ENCODE assay signal across 8 mouse cellular contexts in the genomic region with DNA sequence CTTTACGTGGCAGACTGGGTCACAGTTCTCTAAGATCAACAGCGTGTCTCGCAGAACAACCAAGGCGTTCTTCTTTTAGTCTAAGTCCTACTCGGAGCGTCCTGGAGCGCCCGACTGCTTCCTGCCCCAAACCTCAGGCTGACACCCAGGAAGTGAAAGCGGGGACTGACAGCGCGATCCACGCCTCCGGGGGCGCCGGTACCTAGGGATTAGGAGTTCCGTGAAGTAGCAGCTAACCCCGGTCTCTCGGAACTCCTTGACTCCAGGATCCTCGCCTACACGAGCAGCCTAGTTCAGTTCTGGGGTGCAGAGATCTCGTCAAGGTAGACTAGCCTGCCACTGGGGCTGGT. TPM values are rescaled to one million over a fixed set of nuclear protein-coding genes. Genes with fewer than 3 reads are reported as not detected.
DNase-seq lines count a peak whose midpoint lies in the region; ATAC-seq and TF ChIP-seq lines count a peak whose summit lies in the region.

TSS of gene Nrp1 (plus strand) at position 199 of the 350 bp plus-strand sequence.

- 0 out of 2 replicates have a peak, but pooled peaks cover 2% of the 10 kb centered on the region for H3K4me1 ChIP-seq in embryonic fibroblast, embryonic 13.5 days (ENCODE audit: control insufficient read depth, insufficient read depth, low read length)
- peaks cover 3 to 13% of the 10 kb centered on the region in 2 experiments for H3K4me1 ChIP-seq in heart, embryonic 14.5 days (ENCODE audit: control insufficient read depth in 2 of 2, insufficient read depth in 2 of 2, low read length in 2 of 2)
- H3K4me1 ChIP-seq in liver, embryonic 15.5 days (replicated peaks), result no peaks in the 10 kb centered on the region
- peaks cover 45% of the 10 kb centered on the region for H3K4me1 ChIP-seq in neural tube, embryonic 13.5 days (replicated peaks)

- no peaks in the 10 kb centered on the region for H3K9me3 ChIP-seq in heart, embryonic 14.5 days (ENCODE audit: control insufficient read depth, low read length)
- H3K9me3 ChIP-seq in liver, embryonic 15.5 days (replicated peaks), result no peaks in the 10 kb centered on the region
- no peaks in the 10 kb centered on the region for H3K9me3 ChIP-seq in neural tube, embryonic 13.5 days

- H3K27ac ChIP-seq in embryonic fibroblast, embryonic 13.5 days (ENCODE audit: insufficient read depth, low read length), result peak within 1 kb of the TSS; percentile 86
- peak within 1 kb of the TSS; percentile 99 for H3K27ac ChIP-seq in heart, embryonic 14.5 days (replicated peaks in 1 of 2; ENCODE audit: control insufficient read depth in 1 of 2, insufficient read depth in 1 of 2, low read depth in 2 of 2, low read length in 2 of 2)
- H3K27ac ChIP-seq in liver, embryonic 15.5 days (replicated peaks), result peak within 1 kb of the TSS; percentile 59
- peak within 1 kb of the TSS; percentile 99 for H3K27ac ChIP-seq in neural tube, embryonic 13.5 days (replicated peaks)

- H3K4me3 ChIP-seq in embryonic fibroblast, embryonic 13.5 days (ENCODE audit: insufficient read depth, low read length), result peak within 1 kb of the TSS; percentile 68
- H3K4me3 ChIP-seq in heart, embryonic 14.5 days (ENCODE audit: control insufficient read depth in 1 of 2, insufficient read depth in 1 of 2, low read depth in 1 of 2, low read length in 2 of 2), result peak within 1 kb of the TSS; percentile 77 to 91
- H3K4me3 ChIP-seq in liver, embryonic 15.5 days (replicated peaks), result peak within 1 kb of the TSS; percentile 55
- peak within 1 kb of the TSS; percentile 86 for H3K4me3 ChIP-seq in neural tube, embryonic 13.5 days

- ATAC-seq in heart, embryonic 14.5 days (ENCODE audit: insufficient number of reproducible peaks, insufficient read depth, low FRiP score, low read depth), result 0 out of 2 replicates have a peak, but pooled peaks have one; percentile 2
- ATAC-seq in liver, embryonic 15.5 days (ENCODE audit: insufficient read depth), result no peak
- ATAC-seq in neural tube, embryonic 13.5 days (ENCODE audit: low read depth), result peak; percentile 7

- H3K9ac ChIP-seq in heart, embryonic 14.5 days (ENCODE audit: low read length), result peak within 1 kb of the TSS; percentile 100
- H3K9ac ChIP-seq in liver, embryonic 15.5 days, result peak within 1 kb of the TSS; percentile 11; the same call in 1 of the 2 replicates
- H3K9ac ChIP-seq in neural tube, embryonic 13.5 days, result peak within 1 kb of the TSS; percentile 98

- no peaks in the 10 kb centered on the region for H3K27me3 ChIP-seq in heart, embryonic 14.5 days (ENCODE audit: control insufficient read depth, insufficient read depth, low read length)
- peaks cover 66% of the 10 kb centered on the region for H3K27me3 ChIP-seq in liver, embryonic 15.5 days
- no peaks in the 10 kb centered on the region for H3K27me3 ChIP-seq in neural tube, embryonic 13.5 days

- TF ChIP-seq CTCF in embryonic fibroblast, embryonic 13.5 days (IDR thresholded peaks at IDR 0.05; ENCODE audit: borderline replicate concordance, insufficient read depth, low read length), result no peak

- DNase-seq in urinary bladder, postnatal 14 days (ENCODE audit: low spot score), result peak; percentile 26
- no peak for DNase-seq in urinary bladder, postnatal 10 days (ENCODE audit: low spot score)
- DNase-seq in kidney, postnatal 14 days, result peak; percentile 58
- peak; percentile 67 for DNase-seq in thymus, postnatal 25 days

- H3K4me2 ChIP-seq in heart, embryonic 14.5 days (ENCODE audit: low read length), result peak within 1 kb of the TSS; percentile 96
- H3K4me2 ChIP-seq in liver, embryonic 15.5 days, result peak within 1 kb of the TSS; percentile 72
- peak within 1 kb of the TSS; percentile 99 for H3K4me2 ChIP-seq in neural tube, embryonic 13.5 days

- peaks cover 1% of the 10 kb centered on the region for H3K36me3 ChIP-seq in heart, embryonic 14.5 days (ENCODE audit: control insufficient read depth, insufficient read depth, low read length)
- H3K36me3 ChIP-seq in liver, embryonic 15.5 days (replicated peaks), result no peaks in the 10 kb centered on the region
- no peaks in the 10 kb centered on the region for H3K36me3 ChIP-seq in neural tube, embryonic 13.5 days

- TF ChIP-seq POLR2A in embryonic fibroblast, embryonic 13.5 days (IDR thresholded peaks at IDR 0.05; ENCODE audit: low read depth, low read length), result no peak

- under 1% methylated on average over 21 of the region's 21 CpGs for whole genome bisulfite sequencing in heart, embryonic 14.5 days
- WGBS in liver, embryonic 15.5 days (ENCODE audit: insufficient replicate concordance), result under 1% methylated on average over 21 of the region's 21 CpGs
- WGBS in neural tube, embryonic 13.5 days, result under 1% methylated on average over 21 of the region's 21 CpGs

RNA-seq across cellular contexts. Expression of gene Nrp1, which starts in this region (rescaled TPM):
- polyA plus RNA-seq in embryonic fibroblast, embryonic 13.5 days (2011; ENCODE audit: insufficient read length, low read depth, missing spikeins), result 121 and 194 TPM in 2 replicates
- polyA plus RNA-seq in heart, embryonic 14.5 days (2014; fragmentation: Nextera tagmentation; extraction: Ambion mirVana), result 126 and 127 TPM in 2 replicates
- 11.2 and 11.6 TPM in 2 replicates for polyA plus RNA-seq in liver, embryonic 15.5 days (2015; fragmentation: Nextera tagmentation; extraction: Ambion mirVana)
- 149 and 151 TPM in 2 replicates for polyA plus RNA-seq in neural tube, embryonic 13.5 days (2015; fragmentation: Nextera tagmentation; extraction: Ambion mirVana)

Comparison
In these comparisons a context has a peak if more than half of its experiments do, and no peak if none do; other contexts are left out.
1. H3K9ac ChIP-seq: peak in every context shown above with its lines; median percentile 100 in heart, embryonic 14.5 days; 98 in neural tube, embryonic 13.5 days; 11 in liver, embryonic 15.5 days.